ENCODE assay signal across 32 mouse cellular contexts in genomic region chr6:44297413-44297812, GRCm38 (mm10).
DNase-seq lines count a peak whose midpoint lies in the region; ATAC-seq lines count a peak whose summit lies in the region.
"Had no signal": no experiment of that assay in that cellular context is flagged by ENCODE, and none has a peak within 500 bp of the region (broad histone marks: within the 10 kb centered on the region; RNA-seq: fewer than 3 reads in every experiment).

No protein-coding gene starts in this region.

- no peak overlapping the region for H3K4me3 ChIP-seq in hindbrain, embryonic 16.5 days (ENCODE audit: low read length)
- H3K4me3 ChIP-seq in hindbrain, embryonic 14.5 days (replicated peaks; ENCODE audit: low read length), result no peak overlapping the region
- no peak overlapping the region for H3K4me3 ChIP-seq in forebrain, embryonic 12.5 days (replicated peaks)
- H3K4me3 ChIP-seq: embryonic facial prominence, embryonic 13.5 days; forebrain, embryonic 10.5 days; kidney, embryonic 15.5 days; layer of hippocampus, adult 2 months; left cerebral cortex, adult 2 months; liver, embryonic 12.5 days; megakaryocyte, embryonic 14.5 days; midbrain, embryonic 13.5 days; myocyte; neural tube, embryonic 13.5 days had no signal

- no peak overlapping the region for H3K27ac ChIP-seq in hindbrain, embryonic 16.5 days (ENCODE audit: low read depth, low read length)
- H3K27ac ChIP-seq in hindbrain, embryonic 14.5 days, result no peak overlapping the region
- no peak overlapping the region for H3K27ac ChIP-seq in forebrain, embryonic 12.5 days
- H3K27ac ChIP-seq: embryonic facial prominence, embryonic 13.5 days; forebrain, embryonic 10.5 days; kidney, embryonic 15.5 days; layer of hippocampus, adult 2 months; left cerebral cortex, adult 2 months; liver, embryonic 12.5 days; midbrain, embryonic 13.5 days; neural tube, embryonic 13.5 days; stomach, postnatal 0 days had no signal

- H3K9me3 ChIP-seq in hindbrain, embryonic 16.5 days (ENCODE audit: control insufficient read depth, low read length), result no peaks in the 10 kb centered on the region
- H3K9me3 ChIP-seq in hindbrain, embryonic 14.5 days (ENCODE audit: control insufficient read depth, low read length), result no peaks in the 10 kb centered on the region
- H3K9me3 ChIP-seq in forebrain, embryonic 12.5 days, result no peaks in the 10 kb centered on the region
- H3K9me3 ChIP-seq: embryonic facial prominence, embryonic 13.5 days; forebrain, embryonic 10.5 days; G1E; kidney, embryonic 15.5 days; liver, embryonic 12.5 days; megakaryocyte, embryonic 14.5 days; midbrain, embryonic 13.5 days; neural tube, embryonic 13.5 days had no signal

- no peaks in the 10 kb centered on the region for H3K36me3 ChIP-seq in hindbrain, embryonic 16.5 days (ENCODE audit: control insufficient read depth, insufficient read depth, low read length)
- no peaks in the 10 kb centered on the region for H3K36me3 ChIP-seq in hindbrain, embryonic 14.5 days (replicated peaks; ENCODE audit: control insufficient read depth, insufficient read depth)
- H3K36me3 ChIP-seq in forebrain, embryonic 12.5 days (replicated peaks), result no peaks in the 10 kb centered on the region
- H3K36me3 ChIP-seq: embryonic facial prominence, embryonic 13.5 days; forebrain, embryonic 10.5 days; G1E; kidney, embryonic 15.5 days; liver, embryonic 12.5 days; midbrain, embryonic 13.5 days; neural tube, embryonic 13.5 days had no signal

- H3K4me2 ChIP-seq in hindbrain, embryonic 16.5 days (ENCODE audit: low read length), result no peak overlapping the region
- H3K4me2 ChIP-seq in hindbrain, embryonic 14.5 days (replicated peaks), result no peak overlapping the region
- H3K4me2 ChIP-seq in forebrain, embryonic 12.5 days, result no peak overlapping the region
- H3K4me2 ChIP-seq: embryonic facial prominence, embryonic 13.5 days; kidney, embryonic 15.5 days; liver, embryonic 12.5 days; midbrain, embryonic 13.5 days; neural tube, embryonic 13.5 days had no signal

- H3K4me1 ChIP-seq in hindbrain, embryonic 16.5 days (ENCODE audit: control insufficient read depth, insufficient read depth, low read depth, low read length), result no peaks in the 10 kb centered on the region
- no peaks in the 10 kb centered on the region for H3K4me1 ChIP-seq in hindbrain, embryonic 14.5 days (replicated peaks; ENCODE audit: control insufficient read depth, insufficient read depth, low read length)
- H3K4me1 ChIP-seq in forebrain, embryonic 12.5 days, result no peaks in the 10 kb centered on the region
- H3K4me1 ChIP-seq: embryonic facial prominence, embryonic 13.5 days; forebrain, embryonic 10.5 days; kidney, embryonic 15.5 days; liver, embryonic 12.5 days; megakaryocyte, embryonic 14.5 days; midbrain, embryonic 13.5 days; neural tube, embryonic 13.5 days had no signal

- H3K27me3 ChIP-seq in hindbrain, embryonic 16.5 days (replicated peaks; ENCODE audit: control insufficient read depth, insufficient read depth, low read length), result no peaks in the 10 kb centered on the region
- no peaks in the 10 kb centered on the region for H3K27me3 ChIP-seq in hindbrain, embryonic 14.5 days (ENCODE audit: control insufficient read depth, insufficient read depth, low read length)
- no peaks in the 10 kb centered on the region for H3K27me3 ChIP-seq in forebrain, embryonic 12.5 days
- H3K27me3 ChIP-seq: embryonic facial prominence, embryonic 13.5 days; kidney, embryonic 15.5 days; liver, embryonic 12.5 days; megakaryocyte, embryonic 14.5 days; midbrain, embryonic 13.5 days; neural tube, embryonic 13.5 days; Patski had no signal

- ATAC-seq in hindbrain, embryonic 16.5 days, result peak; percentile 79; the same call in 1 of the 2 replicates
- no peak for ATAC-seq in hindbrain, embryonic 14.5 days (ENCODE audit: low FRiP score)
- ATAC-seq in forebrain, embryonic 12.5 days (ENCODE audit: low FRiP score), result no peak
- ATAC-seq: forebrain, embryonic 16.5 days; liver, embryonic 12.5 days; liver, postnatal 0 days; lung, postnatal 0 days; midbrain, embryonic 13.5 days; Patski had no signal

- no peak overlapping the region for H3K9ac ChIP-seq in hindbrain, embryonic 16.5 days (ENCODE audit: low read depth, low read length)
- no peak overlapping the region for H3K9ac ChIP-seq in hindbrain, embryonic 14.5 days
- H3K9ac ChIP-seq in forebrain, embryonic 12.5 days, result no peak overlapping the region
- H3K9ac ChIP-seq: embryonic facial prominence, embryonic 13.5 days; kidney, embryonic 15.5 days; liver, embryonic 12.5 days; liver, postnatal 0 days; midbrain, embryonic 13.5 days; neural tube, embryonic 13.5 days had no signal

- no peak for DNase-seq in hindbrain, embryonic 14.5 days (ENCODE audit: low spot score)
- DNase-seq in brain, adult 2 months (ENCODE audit: low read depth, low spot score), result peak; percentile 98
- DNase-seq in cerebellum, adult 11-12 months, result peak; percentile 88
- DNase-seq in cerebellum, adult 9-11 months, result peak; percentile 90
- DNase-seq in lung, adult 18-20 months, result no peak
- DNase-seq in embryo, embryonic 10 days (ENCODE audit: low spot score), result no peak
- DNase-seq: adrenal gland, postnatal 14 days; heart, postnatal 14 days; kidney, adult 18-20 months; kidney, postnatal 25 days; liver, postnatal 0 days; lung, postnatal 4 days; right cerebral cortex, postnatal 4 days; thymus, adult 18-20 months; thymus, postnatal 25 days had no signal

- WGBS in hindbrain, embryonic 16.5 days, result 61% methylated on average over 1 of the region's 1 CpGs
- 72% methylated on average over 1 of the region's 1 CpGs for WGBS in hindbrain, embryonic 14.5 days
- 69% methylated on average over 1 of the region's 1 CpGs for WGBS in forebrain, embryonic 12.5 days

Comparison
In these comparisons a context has a peak if more than half of its experiments do, and no peak if none do; other contexts are left out.
1. DNase-seq: peak in brain, adult 2 months (single experiment), cerebellum, adult 11-12 months (single experiment) and cerebellum, adult 9-11 months (single experiment); none in hindbrain, embryonic 14.5 days (single experiment), lung, adult 18-20 months (0 of 2) and embryo, embryonic 10 days (single experiment).